Mouse (Mus musculus) megakaryocyte, embryonic 14.5 days (primary cell): ENCODE data around the gene Sun5.
"Not testable (repeated sequence)": the region's sequence is repeated elsewhere in the genome, so short reads cannot be mapped to it uniquely, and the experiment has no call there.

ENCODE experiments used
- FLI1 ChIP-seq: IDR thresholded peaks from 2 replicates; pipeline ENCODE4 v1.6.1; 2012; ENCODE audit warnings: low read length, inconsistent platforms, mixed read lengths
- GATA1 ChIP-seq: IDR thresholded peaks from 3 replicates; pipeline ENCODE4 v1.6.1; 2012; ENCODE audit warnings: mixed read lengths, low read length, inconsistent platforms, borderline replicate concordance

DNA sequence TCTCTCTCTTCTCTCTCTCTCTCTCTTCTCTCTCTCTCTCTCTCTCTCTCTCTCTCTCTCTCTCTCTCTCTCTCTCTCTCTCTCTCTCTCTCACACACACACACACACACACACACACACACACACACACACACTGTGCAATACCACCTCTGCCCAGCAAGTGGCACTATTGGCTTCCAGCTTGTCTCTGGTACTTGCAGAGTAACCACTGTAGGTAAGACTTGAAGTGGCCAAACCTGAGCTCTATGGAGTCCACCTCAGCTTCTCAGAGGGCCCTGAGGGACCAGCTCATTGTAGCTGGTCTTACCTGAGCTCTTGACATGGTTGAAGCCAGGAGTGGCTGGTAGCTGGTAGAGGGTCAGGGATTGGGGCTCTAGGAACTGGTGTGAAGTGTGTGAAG, 63.4 kb downstream of the Sun5 start:
- not testable (repeated sequence) for TF ChIP-seq FLI1, GATA1
